Mouse (Mus musculus): ENCODE data around the gene Tsnax.

The Tsnax gene

DNA sequence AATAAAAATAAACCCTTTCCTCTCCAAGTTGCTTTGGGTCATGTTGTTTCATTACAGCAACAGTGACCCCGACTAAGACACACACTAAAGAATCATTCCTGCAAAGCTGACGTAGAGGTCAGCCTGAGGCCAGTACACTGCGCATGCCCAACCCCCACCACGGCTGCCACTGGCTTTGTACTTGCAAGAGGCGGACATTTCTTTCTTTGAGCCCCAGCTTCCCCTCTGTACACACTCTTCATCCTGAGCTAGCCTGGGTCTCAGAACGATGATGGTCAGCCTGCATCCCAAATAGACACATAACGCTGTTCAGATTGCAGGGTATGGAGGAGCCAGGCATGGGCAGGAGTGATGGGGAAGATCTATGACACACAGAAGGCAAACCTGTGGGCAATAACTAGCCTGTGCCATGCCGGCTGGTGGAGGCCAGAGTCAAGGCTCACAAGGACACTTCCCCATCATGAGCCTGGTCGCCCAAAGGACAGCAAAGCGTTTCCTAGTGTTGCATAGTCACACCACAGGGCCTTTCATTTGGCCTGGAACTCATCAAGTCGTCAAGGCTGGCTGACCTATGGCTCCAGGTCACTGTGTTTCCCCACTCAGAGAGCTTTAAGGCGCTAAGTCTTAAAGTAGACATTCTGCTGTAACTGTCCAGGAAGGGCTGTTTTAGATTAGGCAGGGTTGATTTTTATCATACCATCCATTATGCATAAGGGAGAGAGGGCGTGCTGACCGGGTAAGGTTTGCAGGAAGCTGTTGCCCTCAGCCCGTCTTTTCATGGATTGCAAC is 28.0 kb downstream of the Tsnax start:
- ATAC-seq (ENCODE audit: insufficient number of reproducible peaks, low FRiP score, low TSS enrichment), result no peak

DNA sequence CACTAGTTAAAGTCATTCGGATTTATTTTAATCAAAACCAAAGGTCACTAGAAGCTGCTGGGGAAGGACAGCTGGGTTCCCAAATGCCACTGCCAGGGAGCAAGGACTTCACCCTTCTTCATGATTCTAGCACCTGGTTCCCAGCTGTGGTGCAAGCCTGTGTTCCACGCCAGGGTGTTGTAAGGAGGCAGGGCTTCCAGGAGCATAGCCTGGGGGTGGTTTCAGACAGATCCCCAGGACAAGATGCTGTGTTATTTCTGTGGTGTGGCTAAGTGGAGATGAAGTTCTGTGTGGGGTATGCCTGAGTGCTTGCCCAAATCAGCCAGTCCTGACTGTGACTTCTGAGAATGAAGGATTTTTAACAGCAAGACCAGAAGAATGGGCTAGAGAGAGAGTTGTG is 28.7 kb downstream of the Tsnax start:
- no peak for ATAC-seq (ENCODE audit: insufficient number of reproducible peaks, low FRiP score, low TSS enrichment)

DNA sequence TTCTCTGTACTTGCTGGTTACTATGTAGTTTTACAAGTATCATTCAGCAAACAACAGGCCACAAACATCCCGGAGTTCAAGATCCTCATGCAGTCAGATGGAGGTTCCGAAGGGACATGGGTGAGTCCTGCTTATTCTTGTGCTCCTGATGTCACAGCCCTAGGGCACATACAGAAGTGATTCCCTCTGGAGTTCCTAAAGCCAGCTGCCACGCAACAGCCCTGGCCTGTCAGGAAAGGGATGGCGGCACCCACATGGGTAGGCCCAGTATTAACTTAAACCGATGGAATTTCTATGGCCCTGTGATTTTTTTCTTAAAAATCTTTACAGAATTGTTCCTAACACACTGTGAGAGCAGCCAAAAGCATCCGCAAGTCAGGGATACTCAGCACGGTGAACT is 30.6 kb downstream of the Tsnax start:
- no peak for ATAC-seq (ENCODE audit: insufficient number of reproducible peaks, low FRiP score, low TSS enrichment)

DNA sequence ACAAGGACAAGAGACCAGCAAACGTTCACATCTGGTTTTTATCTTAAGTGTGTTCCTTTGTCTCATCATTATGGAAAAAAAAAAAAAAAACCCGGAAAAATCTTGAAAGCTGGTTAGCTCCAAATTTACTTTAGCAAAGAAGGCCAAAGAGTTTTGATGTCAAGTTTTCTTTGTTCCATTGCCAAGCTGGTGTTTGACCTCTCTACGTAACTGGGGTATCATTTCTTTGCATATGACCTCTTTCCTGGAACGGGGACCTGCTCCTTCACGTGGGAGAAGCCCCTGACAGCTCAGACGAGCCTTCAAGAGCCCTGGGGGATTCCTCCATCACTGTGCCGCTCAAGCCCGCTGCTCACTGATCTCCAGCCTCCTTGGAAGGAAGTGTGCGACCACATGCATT is 31.1 kb downstream of the Tsnax start:
- ATAC-seq (ENCODE audit: insufficient number of reproducible peaks, low FRiP score, low TSS enrichment), result no peak

DNA sequence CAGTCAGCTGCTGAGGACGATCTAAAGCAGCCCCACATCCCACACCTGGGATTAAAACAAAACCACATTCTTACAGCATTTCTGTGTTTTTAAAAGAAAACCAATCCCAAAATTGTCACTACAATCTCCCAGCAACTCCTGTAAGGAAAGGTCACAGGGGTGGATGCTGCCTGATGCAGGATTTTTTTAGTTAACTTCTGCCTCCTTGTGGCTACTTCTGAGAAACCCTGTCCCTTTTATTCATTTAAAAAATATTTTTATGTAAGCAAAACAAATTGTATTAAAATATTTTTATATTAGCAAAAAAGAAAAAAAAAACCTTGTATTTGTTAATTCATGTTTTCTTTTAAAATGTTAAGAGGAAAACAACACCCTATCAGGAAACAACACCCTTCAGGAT is 33.0 kb downstream of the Tsnax start:
- ATAC-seq (ENCODE audit: insufficient number of reproducible peaks, low FRiP score, low TSS enrichment), result no peak

DNA sequence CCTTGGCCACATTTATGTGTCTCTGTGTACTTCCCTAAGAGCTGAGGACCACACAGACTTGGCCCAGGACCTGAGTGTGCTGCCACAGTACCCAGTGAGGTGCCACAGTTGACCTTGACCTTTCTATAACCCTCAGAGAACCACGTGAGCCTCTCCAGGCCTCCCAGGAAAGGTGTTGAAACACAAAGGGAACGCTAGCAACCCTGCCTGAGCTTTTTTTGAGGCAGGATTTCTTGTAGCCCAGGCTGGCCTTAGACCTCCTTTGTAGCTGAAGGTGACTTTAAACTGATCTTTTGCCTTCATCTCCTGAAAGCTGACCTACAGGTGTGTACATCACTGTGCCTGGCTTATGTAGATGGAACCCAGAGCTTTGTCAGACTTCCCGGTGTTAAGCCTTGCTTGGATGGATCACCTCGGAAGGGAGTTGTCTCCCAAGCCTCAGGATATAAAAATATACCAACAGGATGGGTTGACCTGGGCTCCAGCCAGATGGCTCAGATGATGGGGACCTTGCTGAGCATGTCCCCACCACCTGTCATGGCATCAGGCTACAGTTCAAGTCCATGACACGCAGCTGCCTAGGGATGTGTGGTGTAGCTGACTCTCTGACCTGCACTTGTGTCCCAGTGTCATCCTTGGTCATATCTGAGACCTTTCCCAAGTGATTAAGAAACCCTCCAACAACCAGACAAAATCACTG is 36.4 kb downstream of the Tsnax start:
- ATAC-seq (ENCODE audit: insufficient number of reproducible peaks, low FRiP score, low TSS enrichment), result no peak

DNA sequence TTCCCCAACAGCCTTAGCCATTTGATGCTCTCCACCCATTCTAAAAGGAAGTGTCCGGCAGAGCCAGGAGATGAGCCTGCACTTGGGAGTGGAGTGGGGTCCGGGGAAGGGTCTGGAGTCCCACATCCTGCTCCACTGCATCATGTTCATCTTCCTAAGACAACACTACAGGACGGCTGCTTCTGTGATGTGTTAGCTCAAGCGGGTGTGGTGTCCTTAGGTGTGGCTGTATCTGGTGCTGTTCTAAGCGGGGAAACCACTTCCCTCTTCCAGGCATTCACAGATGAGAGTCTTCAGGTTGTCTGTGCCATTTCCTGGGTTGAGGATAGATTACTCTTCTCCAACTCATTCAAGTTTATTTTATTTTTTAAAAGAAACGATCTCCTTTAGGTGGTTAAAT is 37.0 kb downstream of the Tsnax start:
- no peak for ATAC-seq (ENCODE audit: insufficient number of reproducible peaks, low FRiP score, low TSS enrichment)

DNA sequence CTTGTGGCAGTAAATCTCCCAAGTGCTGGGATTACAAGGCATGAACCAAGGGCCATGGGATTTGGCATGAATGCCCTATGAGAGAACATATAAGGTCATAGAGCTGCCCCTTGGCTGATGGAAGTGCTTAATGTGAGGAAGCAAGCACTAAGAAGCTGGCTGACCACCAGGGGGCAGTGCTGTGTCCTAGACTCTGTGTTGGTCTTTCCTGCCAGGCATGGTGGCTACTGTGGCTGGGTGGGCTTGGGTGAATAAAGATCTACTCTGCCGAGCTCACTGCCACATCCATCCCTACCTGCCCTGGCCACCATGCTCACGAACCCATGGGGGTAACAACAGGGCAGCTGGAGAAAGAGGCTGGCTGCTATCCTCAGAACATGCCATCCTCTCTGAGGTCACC is 39.2 kb downstream of the Tsnax start:
- no peak for ATAC-seq (ENCODE audit: insufficient number of reproducible peaks, low FRiP score, low TSS enrichment)

DNA sequence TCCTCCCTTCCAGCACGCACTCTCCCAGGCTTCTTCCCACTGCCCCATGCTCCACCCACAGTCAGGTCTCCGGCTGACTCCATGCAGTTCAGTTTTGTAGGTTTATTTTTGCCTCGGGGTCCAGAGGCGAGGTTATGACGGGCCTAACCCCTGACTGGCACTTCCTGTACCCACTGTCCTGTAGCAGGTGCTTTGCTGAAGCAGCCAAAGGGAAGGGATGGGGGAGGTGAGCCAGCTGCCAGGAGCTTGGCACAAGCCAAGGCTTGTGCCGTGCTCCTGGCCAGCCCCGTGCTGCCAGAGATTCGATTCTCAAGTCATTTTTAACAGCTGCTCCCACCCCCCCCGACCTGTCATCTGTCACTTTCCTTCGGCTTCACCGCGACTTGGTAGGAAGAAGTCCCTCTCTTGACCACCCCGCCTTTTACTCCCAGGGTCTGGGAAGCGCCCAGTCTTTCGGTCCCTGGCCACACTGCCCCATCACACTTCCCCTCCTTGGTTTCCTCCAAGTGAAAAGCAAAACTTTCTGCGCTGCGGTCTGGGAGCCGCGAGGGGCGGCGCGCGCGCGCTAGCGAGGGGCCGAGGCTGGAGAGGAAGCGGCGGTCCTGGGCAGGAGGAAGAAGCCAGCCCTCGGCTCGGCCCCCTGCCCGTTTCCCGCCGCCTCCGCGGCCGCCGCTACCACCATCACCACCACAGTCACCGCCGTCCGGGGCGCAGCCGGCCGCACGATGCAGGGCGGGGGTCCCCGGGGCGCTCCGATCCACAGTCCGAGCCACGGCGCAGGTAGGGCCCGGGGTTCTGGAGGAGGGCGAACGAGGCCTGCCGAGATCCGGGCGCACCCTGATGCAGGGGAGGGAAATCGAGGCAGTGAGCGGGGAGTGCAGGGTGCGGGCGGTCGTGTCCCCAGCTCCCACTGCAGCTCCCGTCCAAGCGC is 41.0 kb downstream of the Tsnax start, which contains the start of gene Disc1:
Gene Disc1, plus strand, starts transcription at position 691 of the 931 bp plus-strand sequence.
- peak; percentile 18; the same call in 1 of the 2 replicates for ATAC-seq (ENCODE audit: insufficient number of reproducible peaks, low FRiP score, low TSS enrichment)

DNA sequence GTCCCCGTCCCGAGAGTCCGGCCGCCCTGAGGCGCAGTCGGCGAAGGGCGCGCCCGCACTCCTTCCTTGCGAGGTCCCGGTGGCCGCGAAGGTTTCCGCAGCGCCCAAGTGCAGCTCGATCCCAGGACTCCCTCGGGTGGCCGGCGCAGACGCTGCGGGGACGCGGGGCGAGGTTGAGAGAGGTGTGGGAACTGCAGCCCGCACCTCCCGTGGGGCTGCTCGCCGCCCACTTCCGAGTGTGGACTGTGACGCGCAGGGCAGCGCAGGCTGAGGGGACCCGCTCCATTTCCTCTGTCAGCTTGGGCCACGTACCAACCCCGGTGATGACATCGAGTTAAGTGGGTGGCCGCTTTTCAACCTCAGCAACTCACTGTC is 41.6 kb downstream of the Tsnax start:
- ATAC-seq (ENCODE audit: insufficient number of reproducible peaks, low FRiP score, low TSS enrichment), result peak; percentile 45

DNA sequence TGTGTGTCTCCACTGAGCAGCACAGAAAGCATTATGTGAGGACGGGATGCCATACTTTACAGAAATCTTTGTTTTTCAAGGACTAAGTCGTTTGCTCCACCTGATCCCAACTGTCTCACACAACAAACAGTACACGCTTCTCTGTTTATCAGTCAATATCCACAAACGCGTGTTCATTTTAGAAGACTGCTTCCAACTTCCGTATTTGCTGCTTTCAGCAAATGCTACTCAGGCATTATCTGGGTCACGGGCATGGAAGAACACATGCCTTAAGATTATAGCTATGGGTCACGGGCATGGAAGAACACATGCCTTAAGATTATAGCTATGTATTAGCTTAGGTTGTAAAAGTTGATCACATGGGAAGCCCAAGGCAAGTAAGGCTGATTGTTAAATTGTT is 48.1 kb downstream of the Tsnax start:
- ATAC-seq (ENCODE audit: insufficient number of reproducible peaks, low FRiP score, low TSS enrichment), result no peak

DNA sequence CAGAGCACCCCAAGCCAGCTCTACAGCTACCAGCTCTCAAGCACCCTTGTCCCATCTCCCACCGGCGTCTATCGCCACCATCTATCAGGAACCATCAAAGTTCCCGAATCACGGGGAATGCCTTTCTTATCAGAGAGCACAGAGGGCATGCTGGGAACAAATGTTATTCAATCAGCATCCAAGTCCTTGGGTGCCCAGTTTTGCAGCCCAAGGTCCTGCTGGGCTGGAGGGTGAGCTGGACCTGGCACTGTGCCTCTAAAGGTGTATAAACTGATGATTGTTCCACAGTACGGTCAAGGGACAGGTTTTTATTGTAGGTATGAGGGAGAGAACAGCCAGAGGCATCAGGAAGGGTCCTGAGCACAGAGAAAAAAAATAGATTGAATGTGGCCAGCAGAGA is 52.8 kb downstream of the Tsnax start:
- no peak for ATAC-seq (ENCODE audit: insufficient number of reproducible peaks, low FRiP score, low TSS enrichment)

DNA sequence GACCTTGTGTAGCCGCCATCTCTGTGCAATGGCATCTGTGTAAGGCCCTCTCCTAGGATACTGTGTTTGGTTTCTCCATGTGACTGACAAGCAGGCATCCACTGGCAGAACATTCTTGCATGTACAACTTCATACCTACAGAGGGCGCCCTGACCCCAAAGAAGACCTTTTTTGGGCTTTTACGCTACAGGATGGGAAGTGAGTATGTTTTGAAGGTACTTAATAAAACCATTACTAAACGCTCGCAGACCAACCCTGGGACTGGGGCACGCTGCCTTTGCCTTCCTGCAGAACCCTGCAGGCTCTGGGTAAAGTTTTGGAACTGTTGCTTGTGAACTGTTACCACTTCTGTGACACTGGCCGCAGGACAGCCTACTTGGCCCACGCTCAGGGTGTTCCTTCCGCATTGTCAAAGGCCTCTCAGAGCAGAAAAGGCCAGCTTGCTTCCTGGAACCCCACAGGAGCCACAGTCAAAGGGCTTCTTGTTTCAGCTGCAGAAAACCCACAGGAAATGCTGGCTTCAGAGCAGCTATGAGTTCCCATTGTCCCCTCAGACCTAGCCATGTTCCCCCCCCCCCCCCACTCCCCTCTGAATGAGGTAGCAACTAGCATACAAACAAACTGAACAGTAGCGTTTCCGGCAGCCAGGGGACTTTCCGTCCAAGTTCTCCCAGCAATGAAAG is 54.3 kb downstream of the Tsnax start:
- 0 out of 2 replicates have a peak, but pooled peaks have one; percentile 49 for ATAC-seq (ENCODE audit: insufficient number of reproducible peaks, low FRiP score, low TSS enrichment)

DNA sequence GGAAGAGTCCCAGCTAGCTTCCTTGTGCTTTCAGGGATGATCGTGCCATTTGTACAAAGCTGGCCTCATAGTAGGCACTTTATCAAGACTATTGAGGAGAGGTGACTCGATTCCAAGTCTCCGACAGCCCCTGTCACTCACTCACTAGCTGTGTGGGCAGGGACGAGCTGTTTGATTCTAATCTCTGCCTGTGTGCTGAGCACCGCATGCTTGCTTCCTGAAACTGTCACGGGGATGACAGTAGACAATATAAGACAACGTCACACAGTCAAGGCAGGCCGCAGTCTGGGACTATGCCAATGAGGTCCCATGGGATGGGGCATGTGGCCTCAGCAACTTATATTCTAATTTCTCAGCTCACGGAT is 54.8 kb downstream of the Tsnax start:
- ATAC-seq (ENCODE audit: insufficient number of reproducible peaks, low FRiP score, low TSS enrichment), result no peak

DNA sequence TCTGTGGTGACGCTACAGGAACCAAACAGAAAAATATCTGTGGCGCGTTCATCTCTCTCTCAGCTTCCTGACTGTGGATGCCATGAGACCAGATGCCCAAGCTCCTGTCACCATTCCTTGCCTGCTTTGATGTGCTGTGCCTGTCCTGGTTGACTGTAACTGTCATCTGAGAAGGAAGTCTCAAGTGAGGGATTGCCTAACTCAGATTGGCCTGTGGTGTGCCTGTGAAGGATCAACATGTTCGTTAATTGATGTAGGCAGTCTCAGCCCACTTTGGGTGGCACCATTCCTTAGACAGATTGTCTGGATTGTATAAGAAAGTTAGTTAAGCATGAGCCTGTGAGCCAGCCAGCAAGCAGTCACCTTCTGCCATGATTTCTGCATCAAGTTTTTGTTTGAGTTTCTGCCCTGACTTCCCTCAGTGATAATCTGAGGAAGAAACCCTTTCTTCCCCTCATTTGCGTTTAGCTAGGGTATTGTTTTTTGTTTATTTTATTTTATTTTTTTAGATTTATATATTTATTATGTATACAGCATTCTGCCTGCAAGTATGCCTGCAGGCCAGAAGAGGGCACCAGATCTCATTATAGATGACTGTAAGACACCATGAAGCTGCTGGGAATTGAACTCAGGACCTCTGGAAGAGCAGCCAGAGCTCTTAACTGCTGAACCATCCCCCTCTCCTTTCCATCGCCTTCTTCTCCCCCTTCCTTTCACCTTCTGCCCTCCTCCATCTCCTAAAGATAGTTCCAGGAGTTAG is 55.5 kb downstream of the Tsnax start:
- no peak for ATAC-seq (ENCODE audit: insufficient number of reproducible peaks, low FRiP score, low TSS enrichment)

DNA sequence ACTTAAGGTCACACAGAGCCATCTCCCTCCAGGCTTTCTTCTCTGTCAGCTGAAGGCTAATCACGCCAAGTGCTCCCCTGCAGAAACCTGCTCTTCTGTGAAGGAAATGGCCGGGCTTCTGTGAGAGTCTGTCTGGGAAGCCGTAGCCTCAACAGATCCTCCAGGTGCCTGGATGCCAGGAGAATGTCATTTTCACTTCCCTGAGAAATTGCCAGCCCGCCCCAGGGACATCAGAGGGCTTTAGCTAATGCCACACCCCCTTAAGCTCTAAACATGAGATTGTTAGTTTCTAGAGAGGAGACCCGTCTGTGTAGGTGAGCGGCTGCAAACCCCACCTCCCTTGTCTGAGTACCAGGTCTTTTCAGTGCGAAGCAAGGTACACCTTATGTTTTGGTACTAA is 56.5 kb downstream of the Tsnax start:
- no peak for ATAC-seq (ENCODE audit: insufficient number of reproducible peaks, low FRiP score, low TSS enrichment)

DNA sequence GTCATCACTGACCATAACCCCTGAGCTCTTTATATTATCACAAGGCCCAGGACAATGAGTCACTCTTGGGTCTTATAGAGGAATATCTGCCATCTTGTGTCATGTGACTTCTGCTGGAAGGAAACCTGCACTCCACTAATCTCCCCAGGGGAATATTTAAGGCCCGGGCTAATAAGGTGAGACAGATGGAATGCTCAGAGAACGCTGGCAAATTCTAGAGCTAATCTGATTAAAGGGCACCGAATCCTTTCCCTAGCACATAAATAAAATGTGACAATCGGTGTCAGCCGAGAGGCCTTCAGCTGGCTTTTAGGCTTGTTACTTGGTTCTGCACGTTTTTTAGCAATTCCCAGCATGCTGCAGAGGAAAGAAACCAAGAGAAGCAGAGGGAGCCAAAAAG is 56.9 kb downstream of the Tsnax start:
- ATAC-seq (ENCODE audit: insufficient number of reproducible peaks, low FRiP score, low TSS enrichment), result no peak

DNA sequence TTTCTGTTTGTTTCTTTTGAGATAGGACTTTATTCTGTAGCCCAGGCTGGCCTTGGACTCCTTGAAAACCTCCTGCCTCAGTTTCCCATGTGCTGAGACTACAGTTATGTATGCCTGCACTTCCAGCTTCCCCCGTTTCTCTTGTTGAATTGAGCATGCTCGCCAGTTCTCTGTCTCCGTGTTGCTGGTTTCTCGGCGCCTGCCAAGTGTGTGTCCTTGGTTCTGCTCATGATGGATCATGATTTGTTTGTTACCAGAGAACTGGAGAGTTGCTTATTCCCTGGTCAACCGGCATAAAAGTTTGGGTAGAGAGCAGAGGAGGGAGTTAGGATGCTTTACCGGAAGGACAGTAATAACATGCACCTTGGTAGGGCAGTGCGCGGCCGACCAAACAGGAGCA is 61.3 kb downstream of the Tsnax start:
- ATAC-seq (ENCODE audit: insufficient number of reproducible peaks, low FRiP score, low TSS enrichment), result no peak

DNA sequence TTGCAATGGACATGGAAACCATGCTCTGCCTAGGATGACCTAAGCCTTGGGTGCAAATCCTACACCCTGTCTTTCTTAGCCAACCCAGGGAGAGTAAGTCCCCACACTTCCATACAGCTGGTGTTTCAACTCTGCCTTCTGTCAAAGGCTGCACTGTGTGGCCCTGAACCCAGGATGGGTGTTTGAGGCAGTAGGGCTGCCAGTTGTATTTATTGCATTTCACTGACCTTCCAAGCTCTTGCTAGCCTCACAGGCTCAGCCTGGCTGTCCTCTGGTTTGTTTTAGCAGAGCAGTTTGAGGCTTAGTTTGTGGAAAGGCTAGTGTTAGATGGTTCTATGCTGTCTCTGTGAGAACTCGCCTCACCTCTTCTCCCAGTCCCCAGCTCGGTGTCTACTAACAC is 61.8 kb downstream of the Tsnax start:
- no peak for ATAC-seq (ENCODE audit: insufficient number of reproducible peaks, low FRiP score, low TSS enrichment)

DNA sequence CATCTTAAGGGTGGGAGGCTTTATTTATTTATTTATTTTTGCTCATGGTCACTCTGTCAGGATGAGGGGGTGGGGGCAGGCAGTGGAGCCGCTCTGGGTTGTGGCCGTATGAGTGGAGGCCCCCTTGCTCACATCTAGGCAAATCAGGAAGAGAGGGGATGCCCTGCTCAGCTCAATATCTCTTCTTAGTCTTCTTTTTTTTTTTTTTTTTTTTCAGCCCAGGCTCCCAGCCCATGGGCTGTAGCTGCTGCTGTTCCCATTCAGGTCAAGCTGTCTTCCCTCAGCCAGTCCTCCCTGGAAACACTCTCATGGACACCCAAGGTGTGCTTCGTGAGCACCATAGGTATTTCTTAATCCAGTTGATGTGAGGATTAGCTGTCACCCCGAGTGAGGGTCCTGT is 62.6 kb downstream of the Tsnax start:
- ATAC-seq (ENCODE audit: insufficient number of reproducible peaks, low FRiP score, low TSS enrichment), result no peak

All from cerebellum, adult (tissue).